Mouse (Mus musculus) common myeloid progenitor, adult 5-6 weeks (primary cell): ENCODE measurements at regions not wholly inside any gene's neighbourhood (a gene's known extent, or its start where the extent isn't known, plus 50 kb on each side); places are given as distances from the start of the nearest gene placed in this dataset.

Source experiments
- ATAC-seq: replicated peaks from 2 replicates; pipeline ENCODE4 v1.8.0; 2016; ENCODE audit warnings: low read depth, mild to moderate bottlenecking, moderate TSS enrichment, inconsistent platforms; ENCODE audit not compliant: poor library complexity, severe bottlenecking

- ATAC-seq = no peak
Observed at GRCm38 (mm10) chr10:9096207-9096606, 210.3 kb upstream of the Sash1 start.

DNA sequence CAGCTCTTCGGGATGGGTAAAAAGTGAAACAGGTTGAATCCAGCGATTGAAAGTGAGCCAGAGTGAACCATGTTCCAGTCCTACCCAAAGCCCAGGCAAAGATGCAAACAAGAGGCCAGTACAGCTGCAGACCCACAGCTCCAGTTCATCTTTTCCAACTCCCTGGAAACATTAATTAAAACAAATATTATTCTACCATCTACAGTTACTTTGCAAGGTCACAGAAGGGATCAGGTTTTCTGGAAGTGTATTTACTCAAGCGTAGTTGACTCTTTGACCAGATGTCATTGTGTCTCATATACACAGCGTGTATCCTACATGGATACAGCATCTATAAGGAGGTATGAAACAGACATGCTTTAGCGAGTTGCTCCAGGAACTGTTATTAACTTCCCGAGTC lies 209.3 kb upstream of the Sash1 start:
- ATAC-seq = no peak

GRCm38 (mm10) chr10:9092237-9092885 lies 206.5 kb upstream of the Sash1 start:
- no peak for ATAC-seq

GRCm38 (mm10) chr10:9090961-9091360 lies 205.1 kb upstream of the Sash1 start:
- no peak for ATAC-seq

- no peak for ATAC-seq
Observed at GRCm38 (mm10) chr10:9087871-9088270, 202.0 kb upstream of the Sash1 start.

DNA sequence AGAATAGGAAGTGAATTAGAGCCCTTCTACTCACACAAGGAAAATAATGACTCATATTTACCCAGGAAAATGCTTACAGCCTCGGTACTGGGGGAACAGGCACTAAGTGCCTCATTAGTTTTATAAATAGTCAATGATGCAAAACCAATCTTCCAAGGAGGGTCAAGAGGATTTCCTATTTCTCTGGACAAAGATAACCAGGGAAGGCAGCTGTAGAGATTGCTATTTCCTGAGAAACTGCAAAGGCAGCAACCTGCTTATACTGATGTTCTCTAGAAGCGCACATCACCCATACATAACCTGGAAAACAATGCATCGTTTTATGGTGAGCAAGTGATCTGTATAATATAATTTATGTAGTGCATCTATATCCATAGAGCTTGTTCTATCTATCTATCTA lies 201.3 kb upstream of the Sash1 start:
- ATAC-seq = no peak

DNA sequence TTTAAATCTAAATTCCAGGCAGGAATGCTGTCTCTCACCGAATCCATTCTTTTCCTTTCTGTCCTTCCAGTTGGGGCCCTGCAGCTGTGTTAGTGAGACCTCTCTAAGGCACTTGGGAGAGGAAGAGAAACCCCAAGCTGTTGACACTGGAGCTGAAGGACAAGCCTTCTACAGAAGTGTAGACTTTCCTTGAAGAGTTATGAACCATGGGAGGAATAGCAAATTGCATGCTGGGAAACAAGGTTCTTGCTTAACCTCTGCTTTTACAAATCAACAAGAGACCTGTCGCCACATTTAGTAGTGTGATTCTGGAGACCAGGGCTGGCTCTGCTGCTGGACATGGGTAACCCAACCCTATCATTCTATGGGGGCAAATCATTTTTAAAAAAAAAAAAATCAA lies 200.8 kb upstream of the Sash1 start:
- no peak for ATAC-seq

DNA sequence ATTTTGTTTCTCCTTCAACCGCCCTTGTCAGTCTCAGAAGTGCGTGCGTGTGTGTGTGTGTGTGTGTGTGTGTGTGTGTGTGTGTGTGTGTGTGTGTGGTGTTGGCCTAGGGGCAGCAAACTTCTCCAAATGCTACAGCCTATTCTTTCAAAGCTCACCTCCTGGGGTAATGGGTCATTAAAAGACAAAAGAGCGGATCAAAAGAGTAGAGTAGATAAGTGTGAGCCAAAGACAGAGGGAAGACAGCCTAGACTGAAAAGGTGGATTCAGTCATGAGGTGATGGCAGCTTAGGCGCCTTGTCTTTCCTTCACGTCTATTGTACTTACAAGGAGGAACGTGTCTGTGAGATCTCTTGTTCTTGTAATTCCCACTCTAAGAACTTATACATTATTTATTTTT lies 199.6 kb upstream of the Sash1 start:
- no peak for ATAC-seq

DNA sequence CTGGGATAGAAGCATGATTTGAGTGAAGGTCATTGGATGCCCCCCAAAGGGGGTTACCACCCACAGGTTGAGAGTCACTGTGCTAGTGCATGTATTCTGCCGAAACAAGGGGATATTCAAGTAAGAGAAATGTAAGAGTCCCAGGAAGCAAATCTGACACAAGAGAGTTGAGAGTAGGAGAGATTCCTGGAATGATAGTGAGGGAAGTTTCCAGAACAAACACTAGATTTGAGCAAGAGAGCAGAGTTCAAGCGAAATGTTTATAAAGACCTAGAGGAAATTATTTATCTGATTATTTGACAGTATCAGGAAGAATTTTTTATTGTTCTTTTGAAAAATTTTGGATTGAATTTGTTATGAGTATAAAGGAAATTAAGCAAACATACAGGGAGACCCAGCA lies 189.0 kb upstream of the Sash1 start:
- no peak for ATAC-seq

DNA sequence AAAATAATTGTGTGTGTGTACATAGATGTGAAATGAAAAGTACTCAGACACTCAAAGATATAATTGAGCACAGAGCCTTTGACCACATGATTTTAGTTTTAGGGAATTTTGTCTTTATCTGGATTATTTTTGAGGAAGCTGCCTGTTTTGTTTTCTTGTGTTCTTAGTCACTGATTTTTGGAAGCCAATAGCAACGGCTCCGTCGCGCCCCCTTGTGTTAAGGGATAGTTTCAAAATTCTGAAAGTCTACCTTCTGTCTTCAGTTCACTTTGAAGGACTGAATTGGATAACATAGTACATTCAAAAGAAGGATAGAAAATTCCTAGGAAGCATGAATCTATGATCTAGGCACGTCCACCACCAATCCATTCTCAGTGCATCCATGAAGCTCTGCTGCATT lies 185.8 kb upstream of the Sash1 start:
- ATAC-seq = 0 out of 2 replicates have a peak, but pooled peaks have one; percentile 54

DNA sequence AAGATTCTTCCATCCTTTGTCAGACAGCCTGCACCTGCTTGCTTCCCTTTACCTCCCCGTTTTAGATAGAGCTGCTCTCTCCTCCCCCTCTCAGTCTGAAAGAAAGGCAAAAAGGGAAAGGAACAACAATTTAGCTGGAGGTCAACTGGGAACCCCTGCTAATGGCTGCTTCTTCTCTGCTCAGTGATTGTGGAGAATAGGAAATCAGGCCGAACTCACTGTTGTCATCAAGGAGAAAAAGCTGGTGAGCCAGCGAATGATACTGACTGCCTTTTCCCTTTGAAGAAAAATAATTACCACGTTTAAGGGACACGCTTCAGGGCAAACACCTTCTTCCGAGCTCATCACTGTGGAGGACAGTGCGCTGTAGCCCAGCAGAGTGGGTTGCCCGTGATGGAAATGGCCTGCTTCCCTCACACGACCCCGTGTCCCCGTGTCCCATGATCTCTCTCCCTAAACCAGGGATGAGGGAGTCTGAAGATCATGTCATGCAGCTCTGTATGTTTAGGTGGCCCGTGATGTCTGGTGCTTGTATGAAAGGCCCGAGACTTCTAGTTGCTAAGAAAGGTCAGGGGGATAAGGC lies 183.8 kb upstream of the Sash1 start:
- ATAC-seq = no peak

GRCm38 (mm10) chr10:9066566-9066965 lies 180.7 kb upstream of the Sash1 start:
- ATAC-seq = no peak

DNA sequence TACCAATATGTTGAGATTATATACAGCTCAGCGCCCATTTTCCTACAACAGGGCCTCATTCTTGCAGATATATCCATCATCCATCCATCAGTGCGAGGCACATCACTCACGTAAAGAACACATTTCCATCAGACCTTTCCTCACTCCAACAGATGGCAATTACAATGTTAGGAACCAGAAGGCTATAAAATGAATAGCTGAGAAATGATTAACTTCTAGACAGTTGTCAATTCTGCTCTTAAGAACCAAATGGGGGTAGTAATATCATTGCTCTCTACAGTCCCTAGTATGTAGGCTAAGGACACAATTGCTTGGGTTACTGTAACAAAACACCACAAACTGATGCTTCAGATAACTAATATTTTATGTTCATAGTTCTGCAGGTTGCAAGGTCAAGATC lies 176.1 kb upstream of the Sash1 start:
- no peak for ATAC-seq

- no peak for ATAC-seq
Observed at GRCm38 (mm10) chr10:9055274-9055673, 169.4 kb upstream of the Sash1 start.

GRCm38 (mm10) chr10:9053371-9053770 lies 167.5 kb upstream of the Sash1 start:
- ATAC-seq = 0 out of 2 replicates have a peak, but pooled peaks have one; percentile 32

GRCm38 (mm10) chr10:9047341-9047740 lies 161.5 kb upstream of the Sash1 start:
- ATAC-seq = no peak

- no peak for ATAC-seq
Observed at GRCm38 (mm10) chr10:9044746-9045370, 159.0 kb upstream of the Sash1 start.

- no peak for ATAC-seq
Observed at GRCm38 (mm10) chr10:9043507-9043906, 157.6 kb upstream of the Sash1 start.

GRCm38 (mm10) chr10:9030486-9030885 lies 144.6 kb upstream of the Sash1 start:
- no peak for ATAC-seq

DNA sequence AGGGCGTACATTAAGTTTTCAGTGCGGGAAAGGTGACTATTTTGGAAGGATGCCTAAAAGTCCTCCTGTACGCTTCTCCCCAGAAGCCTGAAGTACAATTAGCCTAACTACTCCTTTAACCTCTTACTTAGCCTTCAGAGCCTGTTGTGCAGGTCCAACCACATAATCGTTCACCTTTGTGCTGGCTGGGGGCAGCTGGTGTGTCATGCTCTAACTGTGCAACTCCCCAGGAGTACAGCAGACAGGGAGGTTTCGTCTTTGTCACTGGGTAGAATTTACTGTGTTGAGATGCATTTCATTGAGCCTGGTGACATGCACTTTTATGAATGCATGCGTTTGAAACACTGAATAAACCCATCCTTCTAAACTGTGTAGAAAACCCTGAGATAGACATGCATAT lies 143.6 kb upstream of the Sash1 start:
- ATAC-seq = no peak

- ATAC-seq = no peak
Observed at GRCm38 (mm10) chr10:9027070-9027807, 141.4 kb upstream of the Sash1 start.
